Mouse (Mus musculus) limb, embryonic 10.5 days (tissue): ENCODE results near the gene Setd7. TPM values are rescaled to one million over a fixed set of nuclear protein-coding genes. Genes with fewer than 3 reads are reported as not detected.
A peak's percentile ranks its signal among the peaks of the same experiment; 100 is the strongest.
"Not testable (repeated sequence)": the region's sequence is repeated elsewhere in the genome, so short reads cannot be mapped to it uniquely, and the experiment has no call there.

Source experiments
- DNase-seq: peaks from one replicate; pipeline ENCODE4 v3.0.0-alpha.2; 2017; ENCODE audit warnings: low spot score
- H3K27ac ChIP-seq: fragments of 300-500 bp; sonication (generic); 2 replicates; pipeline ENCODE4 v1.5.1; 2016; ENCODE audit warnings: mild to moderate bottlenecking
- H3K27me3 ChIP-seq: fragments of 300-500 bp; sonication (generic); 2 replicates; pipeline ENCODE4 v1.6.1; 2016; ENCODE audit warnings: low read depth, mild to moderate bottlenecking; ENCODE audit not compliant: poor library complexity, severe bottlenecking
- H3K36me3 ChIP-seq: fragments of 300-500 bp; sonication (generic); 2 replicates; pipeline ENCODE4 v1.6.1; 2016; ENCODE audit warnings: mild to moderate bottlenecking, moderate library complexity
- H3K4me1 ChIP-seq: fragments of 300-500 bp; sonication (generic); 2 replicates; pipeline ENCODE4 v1.6.1; 2016
- H3K4me3 ChIP-seq: fragments of 300-500 bp; sonication (generic); 2 replicates; pipeline ENCODE4 v1.5.1; 2016; ENCODE audit warnings: mild to moderate bottlenecking, moderate library complexity
- H3K9me3 ChIP-seq: fragments of 300-500 bp; sonication (generic); replicated peaks from 2 replicates; pipeline ENCODE4 v1.6.1; 2016; ENCODE audit warnings: mild to moderate bottlenecking
- WGBS: fragments of 180-500 bp; shearing (Covaris S2); methylation state at CpG from one replicate; pipeline ENCODE4 v1.1.7; 2016; 5-methylcytosine and 5-hydroxymethylcytosine counted together
- polyA plus RNA-seq: library from polyadenylated mRNA; unstranded; fragments of >200 nt; fragmentation: Nextera tagmentation; extraction: Ambion mirVana; gene quantifications from 2 replicates; pipeline ENCODE4 v1.2.1, GENCODE M21; 2016

The Setd7 gene
- polyA plus RNA-seq, 1 experiment from 2014 or later = 4.8 TPM

- not testable (repeated sequence) for H3K36me3 ChIP-seq, H3K27ac ChIP-seq
- 81% methylated on average over 4 of the region's 4 CpGs for WGBS
Observed at GRCm38 (mm10) chr3:51579243-51579642, 18.6 kb upstream of the Setd7 start.

GRCm38 (mm10) chr3:51577816-51578749 is 17.4 kb upstream of the Setd7 start:
- Histone ChIP-seq H3K9me3 (no peaks in the 10 kb centered on the region), H3K27ac (no peak overlapping the region), H3K4me3 (no peak overlapping the region), H3K36me3 (no peaks in the 10 kb centered on the region), H3K27me3 (no peaks in the 10 kb centered on the region), H3K4me1 (0 out of 2 replicates have a peak, but pooled peaks cover 7% of the 10 kb centered on the region)
- no peak for DNase-seq
- WGBS = 86% methylated on average over 12 of the region's 12 CpGs

More at GRCm38 (mm10) chr3:51579243-51579642, 18.6 kb upstream of the Setd7 start:
- not testable (repeated sequence) for H3K4me3 ChIP-seq, H3K9me3 ChIP-seq, DNase-seq, H3K27me3 ChIP-seq
- peaks cover 16% of the 10 kb centered on the region for H3K4me1 ChIP-seq

- no peak overlapping the region for H3K4me3 ChIP-seq
- DNase-seq = no peak
- 86% methylated on average over 11 of the region's 11 CpGs for WGBS
- H3K4me1 ChIP-seq = 0 out of 2 replicates have a peak, but pooled peaks cover 4% of the 10 kb centered on the region
- no peaks in the 10 kb centered on the region for H3K36me3 ChIP-seq
- no peaks in the 10 kb centered on the region for H3K27me3 ChIP-seq
- H3K9me3 ChIP-seq = no peaks in the 10 kb centered on the region
- no peak overlapping the region for H3K27ac ChIP-seq
Observed at GRCm38 (mm10) chr3:51577359-51577758, 16.7 kb upstream of the Setd7 start.

- Histone ChIP-seq H3K27me3 (no peaks in the 10 kb centered on the region), H3K36me3 (no peaks in the 10 kb centered on the region), H3K4me1 (0 out of 2 replicates have a peak, but pooled peaks cover 4% of the 10 kb centered on the region), H3K4me3 (no peak overlapping the region), H3K27ac (no peak overlapping the region; the same call in 1 of the 2 replicates), H3K9me3 (no peaks in the 10 kb centered on the region)
- whole genome bisulfite sequencing = 81% methylated on average over 9 of the region's 9 CpGs
- DNase-seq = no peak
Observed at GRCm38 (mm10) chr3:51573915-51574314, 13.2 kb upstream of the Setd7 start.

- H3K27me3 ChIP-seq = no peaks in the 10 kb centered on the region
- no peak overlapping the region for H3K4me3 ChIP-seq
- H3K4me1 ChIP-seq = peaks cover 10% of the 10 kb centered on the region
- WGBS = 88% methylated on average over 4 of the region's 4 CpGs
- no peaks in the 10 kb centered on the region for H3K9me3 ChIP-seq
- no peaks in the 10 kb centered on the region for H3K36me3 ChIP-seq
- no peak overlapping the region for H3K27ac ChIP-seq
- no peak for DNase-seq
Observed at GRCm38 (mm10) chr3:51570200-51570599, 9.5 kb upstream of the Setd7 start.

GRCm38 (mm10) chr3:51561993-51562385 is 1.3 kb upstream of the Setd7 start:
- no peak for DNase-seq
- H3K36me3 ChIP-seq = peaks cover 7% of the 10 kb centered on the region; the same call in 1 of the 2 replicates
- H3K4me3 ChIP-seq = peak overlapping the region; percentile 90; the same call in 1 of the 2 replicates
- peaks cover 12% of the 10 kb centered on the region for H3K27me3 ChIP-seq
- H3K27ac ChIP-seq = no peak overlapping the region
- peaks cover 37% of the 10 kb centered on the region for H3K4me1 ChIP-seq
- 75% methylated on average over 6 of the region's 6 CpGs for WGBS
- H3K9me3 ChIP-seq = no peaks in the 10 kb centered on the region

DNA sequence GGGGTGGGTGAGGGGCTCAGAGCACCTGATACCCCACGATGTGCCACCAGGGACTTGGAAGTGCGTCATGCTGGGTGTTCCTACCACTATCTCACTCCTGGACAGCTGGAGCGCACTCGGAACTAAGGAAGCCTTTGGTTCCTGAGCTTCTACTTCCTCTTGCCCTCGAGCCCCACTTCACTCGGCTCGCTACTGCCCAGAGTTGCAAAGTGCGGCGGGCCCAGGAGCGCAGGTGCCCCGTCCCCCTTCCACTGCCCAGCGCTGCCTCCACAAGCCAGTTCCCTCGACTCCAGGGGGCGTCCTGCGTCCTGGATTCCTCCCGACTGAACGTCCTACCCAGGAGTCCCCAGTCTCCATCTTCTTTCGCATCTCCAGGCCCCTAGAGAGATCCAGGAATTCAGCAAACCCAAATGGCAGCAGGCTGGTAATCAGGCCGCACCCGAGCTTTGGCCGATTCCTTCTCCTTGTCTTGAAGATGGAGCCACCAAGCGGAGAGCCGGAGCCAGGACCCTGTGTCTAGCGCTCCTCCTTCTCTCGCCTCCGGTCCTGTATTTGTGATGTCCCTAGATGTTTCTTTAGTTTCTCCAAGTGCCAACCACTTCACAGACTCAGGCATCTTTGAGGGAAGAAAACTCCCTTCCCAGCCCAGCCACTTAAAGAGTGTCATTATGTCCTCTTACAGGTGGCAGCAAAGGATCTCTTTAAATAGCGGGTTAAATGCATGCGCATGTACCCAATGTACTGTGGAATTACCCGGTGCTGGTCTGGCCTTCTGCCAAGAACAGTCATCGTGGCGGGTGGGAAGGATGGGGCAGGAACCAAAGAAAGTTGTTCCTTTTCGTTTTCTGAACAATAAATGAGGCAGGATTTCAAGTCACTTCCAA is 672 bp upstream of the Setd7 start:
- peak overlapping the region; percentile 97 for H3K27ac ChIP-seq
- peak overlapping the region; percentile 90 for H3K4me3 ChIP-seq
- WGBS = 4% methylated on average over 32 of the region's 32 CpGs

GRCm38 (mm10) chr3:51559594-51560450 is 857 bp downstream of the Setd7 start:
- DNase-seq = peak; percentile 88
- under 1% methylated on average over 77 of the region's 80 CpGs for WGBS
- Histone ChIP-seq H3K27me3 (peaks cover 12% of the 10 kb centered on the region), H3K36me3 (peaks cover 8% of the 10 kb centered on the region; the same call in 1 of the 2 replicates), H3K4me1 (peaks cover 36% of the 10 kb centered on the region), H3K4me3 (peak overlapping the region; percentile 90), H3K9me3 (no peaks in the 10 kb centered on the region), H3K27ac (peak overlapping the region; percentile 97)

More for the DNA sequence above, 672 bp upstream of the Setd7 start:
- peak; percentile 78 for DNase-seq
- peaks cover 31% of the 10 kb centered on the region for H3K4me1 ChIP-seq
- peaks cover 8% of the 10 kb centered on the region; the same call in 1 of the 2 replicates for H3K36me3 ChIP-seq
- peaks cover 12% of the 10 kb centered on the region for H3K27me3 ChIP-seq
- no peaks in the 10 kb centered on the region for H3K9me3 ChIP-seq

GRCm38 (mm10) chr3:51555583-51555982 is 5.1 kb downstream of the Setd7 start:
- DNase-seq = no peak
- Histone ChIP-seq H3K36me3 (peaks cover 8% of the 10 kb centered on the region; the same call in 1 of the 2 replicates), H3K4me1 (peaks cover 47% of the 10 kb centered on the region), H3K4me3 (no peak overlapping the region), H3K9me3 (no peaks in the 10 kb centered on the region), H3K27ac (no peak overlapping the region), H3K27me3 (no peaks in the 10 kb centered on the region)
- WGBS = 82% methylated on average over 8 of the region's 8 CpGs

DNA sequence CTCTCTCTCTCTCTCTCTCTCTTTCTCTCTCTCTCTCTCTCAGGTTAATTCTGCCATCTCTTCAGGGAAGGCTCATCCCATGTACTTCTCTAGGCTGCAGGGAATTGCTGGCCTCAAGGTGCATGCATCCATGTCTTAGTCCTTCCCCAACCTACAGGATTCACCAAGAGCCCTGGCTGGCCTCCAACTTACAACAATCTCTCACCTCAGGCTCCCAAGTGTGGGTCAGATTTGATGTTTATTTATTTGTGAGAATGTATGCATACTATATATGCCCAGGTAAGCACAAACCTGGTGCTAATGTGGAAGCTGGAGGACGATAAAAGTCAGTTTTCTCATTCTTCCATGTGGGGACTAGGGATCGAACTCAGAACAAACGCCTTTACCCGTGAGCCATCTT is 5.8 kb downstream of the Setd7 start:
- DNase-seq = no peak
- WGBS = 93% methylated on average over 4 of the region's 4 CpGs
- no peaks in the 10 kb centered on the region for H3K9me3 ChIP-seq
- H3K27ac ChIP-seq = no peak overlapping the region
- H3K27me3 ChIP-seq = no peaks in the 10 kb centered on the region
- peaks cover 45% of the 10 kb centered on the region for H3K4me1 ChIP-seq
- H3K36me3 ChIP-seq = peaks cover 13% of the 10 kb centered on the region
- H3K4me3 ChIP-seq = no peak overlapping the region

- H3K4me3 ChIP-seq = no peak overlapping the region
- H3K27me3 ChIP-seq = no peaks in the 10 kb centered on the region
- no peak for DNase-seq
- 88% methylated on average over 9 of the region's 9 CpGs for WGBS
- no peaks in the 10 kb centered on the region for H3K9me3 ChIP-seq
- peaks cover 20% of the 10 kb centered on the region for H3K36me3 ChIP-seq
- H3K4me1 ChIP-seq = peaks cover 43% of the 10 kb centered on the region
- no peak overlapping the region for H3K27ac ChIP-seq
Observed at GRCm38 (mm10) chr3:51554067-51554466, 6.6 kb downstream of the Setd7 start.

- no peak for DNase-seq
- no peak overlapping the region for H3K27ac ChIP-seq
- H3K4me3 ChIP-seq = no peak overlapping the region
- peaks cover 24% of the 10 kb centered on the region for H3K36me3 ChIP-seq
- 78% methylated on average over 8 of the region's 8 CpGs for WGBS
- H3K9me3 ChIP-seq = no peaks in the 10 kb centered on the region
- no peaks in the 10 kb centered on the region for H3K27me3 ChIP-seq
- peaks cover 38% of the 10 kb centered on the region for H3K4me1 ChIP-seq
Observed at GRCm38 (mm10) chr3:51553497-51553875, 7.2 kb downstream of the Setd7 start.
